Mouse (Mus musculus) telencephalon, adult 2 months (tissue): ENCODE measurements at regions not wholly inside any gene's neighbourhood (a gene's known extent, or its start where the extent isn't known, plus 50 kb on each side); places are given as distances from the start of the nearest gene placed in this dataset.
A peak's percentile ranks its signal among the peaks of the same experiment; 100 is the strongest.
"Not testable (repeated sequence)": the region's sequence is repeated elsewhere in the genome, so short reads cannot be mapped to it uniquely, and the experiment has no call there.

ENCODE experiments used
- DNase-seq: peaks from one replicate; pipeline ENCODE4 v3.0.0-alpha.2; 2011; ENCODE audit warnings: low read depth, low spot score

DNA sequence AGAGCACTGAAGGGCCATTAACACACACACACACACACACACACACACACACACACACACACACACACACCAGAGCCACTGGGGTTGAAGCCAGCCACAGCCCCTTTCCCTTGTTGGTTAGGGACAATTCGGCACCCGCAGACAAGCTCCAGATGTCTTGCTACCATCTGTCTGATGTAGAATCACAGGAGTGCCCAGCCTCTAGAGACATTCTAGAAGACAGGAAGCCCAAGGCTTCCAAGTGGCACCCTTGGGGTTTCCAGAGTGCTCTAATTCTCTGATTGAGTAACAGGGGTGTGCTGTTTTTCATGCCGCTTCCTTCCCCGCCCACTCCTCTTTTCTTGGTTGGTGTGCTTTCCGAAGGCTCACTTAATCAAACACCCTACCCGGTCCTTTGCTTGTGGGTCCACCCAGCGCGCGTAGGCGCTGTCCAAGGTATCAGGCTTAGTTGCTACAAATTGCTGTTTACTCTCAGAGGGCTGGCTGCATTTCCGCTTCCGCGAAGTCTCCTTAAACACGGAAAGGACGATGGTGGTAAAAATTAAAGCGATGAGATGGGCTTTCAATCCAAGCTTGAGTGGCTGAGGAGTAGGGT lies 59.5 kb upstream of the Zbtb18 start:
- DNase-seq: no peak

DNA sequence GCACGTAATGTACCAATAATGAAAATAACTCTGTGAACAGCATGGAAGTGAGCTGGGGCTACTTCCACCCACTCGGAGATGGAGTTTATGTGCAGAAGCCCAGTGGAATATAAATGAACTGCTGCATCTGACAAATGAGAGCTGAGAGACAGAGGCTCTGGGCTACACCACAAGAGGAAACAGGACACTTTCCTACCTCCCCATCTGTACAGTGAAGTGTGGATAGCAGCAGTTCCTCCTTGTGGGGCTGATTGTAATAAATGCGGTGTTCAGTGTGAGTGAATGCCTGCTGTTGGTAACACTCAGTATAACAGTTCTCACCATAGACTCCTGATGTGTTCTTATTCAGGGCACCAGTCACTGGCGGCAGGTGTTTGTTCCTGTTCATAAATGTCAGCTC lies 60.0 kb upstream of the Zbtb18 start:
- DNase-seq: peak; percentile 82

DNA sequence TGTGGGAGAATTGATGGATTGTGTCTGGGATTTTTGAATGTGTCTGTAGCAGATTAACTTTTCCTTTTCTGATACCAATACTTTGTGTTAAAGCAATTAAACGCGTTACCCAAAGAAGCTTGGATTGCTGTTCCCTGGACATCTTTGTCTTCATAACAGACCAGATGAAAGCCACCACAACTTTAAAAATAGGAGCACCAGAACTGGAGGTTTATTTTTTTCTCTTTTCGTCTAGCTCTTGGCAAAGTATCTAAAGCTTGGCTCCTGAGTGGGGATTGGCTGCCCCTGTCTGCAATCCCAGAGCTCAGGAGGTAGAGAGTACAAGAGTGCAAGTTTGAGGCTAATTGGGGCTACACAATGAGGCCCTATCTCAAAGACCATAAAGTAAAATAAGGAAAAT lies 64.0 kb upstream of the Zbtb18 start:
- peak; percentile 56 for DNase-seq

DNA sequence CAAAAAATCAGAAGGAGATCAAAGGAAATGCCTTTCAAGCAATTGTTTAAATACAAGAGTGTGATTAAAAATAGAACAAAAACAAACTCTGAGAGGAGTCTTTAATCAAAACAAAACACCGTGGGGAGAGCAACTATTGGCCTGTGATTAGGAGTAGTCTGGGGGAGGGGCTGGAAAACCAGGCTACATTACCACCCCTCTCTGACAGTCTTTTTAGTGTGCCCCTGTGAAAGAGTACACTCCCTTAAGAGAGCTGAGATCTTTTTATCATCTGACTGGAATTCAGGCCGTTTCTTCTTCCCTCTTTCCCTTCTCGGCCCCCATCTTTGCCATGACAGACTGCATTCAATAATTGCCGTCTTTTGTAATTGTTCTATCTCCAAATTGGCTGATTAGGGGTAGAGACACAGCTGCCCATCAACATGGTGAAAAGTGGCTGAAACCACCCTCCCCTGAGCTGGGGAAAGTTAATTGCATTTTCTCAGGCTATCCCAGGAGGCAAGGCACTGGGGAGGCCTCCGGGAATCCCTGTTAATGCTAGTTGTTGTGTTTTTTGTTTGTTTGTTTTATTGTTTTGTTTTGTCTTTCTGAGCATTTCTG lies 68.8 kb upstream of the Zbtb18 start:
- no peak for DNase-seq

DNA sequence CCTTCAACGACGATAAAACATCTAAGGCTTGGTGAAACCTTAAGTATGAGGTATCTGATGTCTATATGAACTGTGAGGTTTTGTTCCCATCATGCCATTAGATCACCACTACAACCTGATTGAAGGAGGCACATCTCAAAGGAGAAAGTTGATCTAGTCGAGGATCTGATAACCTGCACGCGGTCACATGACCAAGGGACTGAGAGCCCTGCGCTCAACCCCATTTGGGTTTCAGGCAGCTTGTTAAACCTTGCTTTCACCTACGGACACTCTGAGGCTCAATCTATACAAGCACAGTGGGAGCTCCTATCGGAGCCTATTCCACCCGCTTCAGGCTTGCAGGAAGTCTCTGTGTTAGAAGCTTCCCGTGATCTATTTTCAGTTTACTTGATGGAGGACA lies 70.1 kb upstream of the Zbtb18 start:
- no peak for DNase-seq

- DNase-seq: no peak
Measured at GRCm38 (mm10) chr1:177367864-177368610, 74.1 kb upstream of the Zbtb18 start.

GRCm38 (mm10) chr1:177366914-177367313 lies 75.2 kb upstream of the Zbtb18 start:
- no peak for DNase-seq

GRCm38 (mm10) chr1:177366475-177366874 lies 75.7 kb upstream of the Zbtb18 start:
- DNase-seq: no peak

DNA sequence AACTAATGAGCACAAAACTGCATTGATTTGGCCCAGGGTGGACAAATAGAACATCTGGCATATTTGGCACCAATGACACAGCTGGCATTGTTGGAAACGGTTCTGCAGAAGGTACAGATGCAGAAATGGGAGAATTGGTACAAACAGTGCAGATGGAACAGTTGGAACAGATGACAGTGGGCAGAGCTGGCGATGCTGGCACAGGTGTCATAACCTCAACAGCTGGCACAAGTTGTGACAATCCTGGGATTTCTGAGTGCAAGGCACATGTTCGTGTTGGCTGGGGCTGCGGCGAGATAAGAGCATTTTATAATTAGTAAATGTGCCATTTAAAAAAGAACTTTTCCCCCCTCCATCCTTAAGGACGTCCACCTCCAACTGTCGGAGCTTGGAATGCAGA lies 77.8 kb upstream of the Zbtb18 start:
- DNase-seq: no peak

DNA sequence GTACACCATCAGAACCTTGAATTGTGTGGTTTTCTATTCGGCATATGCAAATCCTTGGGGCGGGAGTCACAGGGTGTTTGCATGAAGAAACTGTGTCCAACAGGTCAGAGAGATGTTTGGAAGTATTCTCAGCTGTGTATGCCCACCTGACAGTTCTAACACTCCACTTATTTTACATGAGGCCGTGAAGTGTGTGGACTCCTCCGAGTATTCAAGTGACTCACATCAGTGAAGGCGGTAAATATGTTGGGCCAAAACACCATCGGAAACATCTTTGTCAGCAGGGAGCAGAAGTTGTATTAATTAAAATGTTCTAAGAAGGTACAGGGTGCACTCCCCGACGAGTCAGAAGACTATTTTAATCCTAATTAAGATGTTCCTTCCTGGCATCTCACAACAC lies 79.8 kb upstream of the Zbtb18 start:
- no peak for DNase-seq

GRCm38 (mm10) chr1:177348400-177349092 lies 90.5 kb upstream of the Akt3 start:
- no peak for DNase-seq

- peak; percentile 90 for DNase-seq
Measured at GRCm38 (mm10) chr1:177347208-177347607, 89.2 kb upstream of the Akt3 start.

DNA sequence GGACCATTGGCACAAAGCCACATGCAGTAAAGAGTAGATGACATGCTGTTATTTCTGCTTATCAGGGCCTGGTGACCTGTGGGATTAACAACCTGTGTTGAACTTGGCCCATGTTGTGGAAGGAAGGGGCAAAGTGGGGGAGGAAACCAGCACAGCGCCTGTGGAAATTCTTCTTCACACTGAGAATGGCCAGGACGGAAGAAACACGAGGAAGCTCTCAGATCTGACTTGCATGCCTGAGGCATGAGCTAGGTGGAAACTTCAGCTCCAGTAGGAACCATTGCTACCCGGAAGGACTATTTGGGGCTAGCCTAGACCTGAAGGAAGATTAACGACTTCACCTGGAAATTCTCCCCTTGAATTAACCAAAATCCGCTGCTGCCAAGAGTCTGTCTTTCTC lies 88.5 kb upstream of the Akt3 start:
- no peak for DNase-seq

DNA sequence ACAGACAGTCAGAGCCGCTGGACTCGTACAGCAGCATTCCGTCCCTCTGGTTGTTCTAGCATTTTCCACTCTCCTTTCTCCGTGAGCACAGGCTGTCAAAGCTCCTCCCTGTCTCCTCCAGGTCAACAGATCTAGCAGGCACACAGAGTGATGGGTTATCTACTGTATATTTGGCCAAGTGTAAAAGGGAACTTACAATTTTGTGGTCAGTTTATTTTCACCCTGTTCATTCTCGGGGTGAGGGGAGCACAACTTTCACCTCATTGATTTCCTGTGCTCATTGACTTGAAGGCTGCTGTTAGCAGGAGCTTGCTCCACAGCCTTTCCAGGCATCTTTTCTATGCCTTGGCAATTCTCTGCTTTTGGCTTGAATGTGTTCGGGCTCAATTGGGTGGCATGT lies 87.5 kb upstream of the Akt3 start:
- DNase-seq: no peak

DNA sequence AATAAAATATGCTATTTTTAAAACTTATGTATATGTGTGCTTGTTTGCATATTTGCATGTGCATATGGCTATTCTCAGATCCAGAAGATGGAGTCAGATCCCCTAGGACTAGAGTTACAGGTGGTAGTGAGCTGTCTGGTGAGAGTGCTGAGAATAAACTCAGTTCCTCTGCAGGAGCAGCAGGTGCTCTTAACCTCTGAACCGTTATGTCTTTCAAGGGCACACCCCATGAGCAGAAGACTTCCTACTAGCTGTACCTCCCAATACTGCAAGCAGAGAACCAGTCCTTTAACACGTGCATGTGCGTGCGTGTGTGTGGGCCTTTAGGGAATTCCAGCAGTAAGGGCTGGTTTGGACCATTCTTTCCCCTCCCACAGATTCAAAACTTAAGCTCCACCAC lies 85.9 kb upstream of the Akt3 start:
- DNase-seq: no peak

GRCm38 (mm10) chr1:177343121-177343520 lies 85.1 kb upstream of the Akt3 start:
- DNase-seq: no peak

DNA sequence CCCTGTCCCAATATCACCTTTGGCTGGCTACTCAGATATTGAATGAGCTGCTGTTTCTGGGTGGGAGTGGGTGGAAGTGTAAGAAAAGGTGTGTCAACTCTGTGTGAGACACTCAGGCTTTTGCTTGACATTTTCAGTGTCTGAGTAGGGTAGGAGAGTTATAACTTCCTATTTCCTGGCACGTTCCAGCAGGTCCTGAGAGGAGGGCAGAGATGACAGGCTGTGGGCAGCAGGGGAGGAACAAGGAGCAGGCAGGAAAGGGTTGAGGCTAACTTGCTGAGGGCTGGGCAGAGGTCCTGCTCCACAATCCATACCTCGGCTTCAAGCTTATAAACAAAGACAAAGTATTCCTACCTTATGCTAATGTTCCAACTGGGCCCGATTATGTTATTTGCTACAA lies 82.2 kb upstream of the Akt3 start:
- DNase-seq: no peak

- DNase-seq: not testable (repeated sequence)
Measured at GRCm38 (mm10) chr1:177339207-177339787, 81.3 kb upstream of the Akt3 start.

- no peak for DNase-seq
Measured at GRCm38 (mm10) chr1:177338466-177339206, 80.6 kb upstream of the Akt3 start.

DNA sequence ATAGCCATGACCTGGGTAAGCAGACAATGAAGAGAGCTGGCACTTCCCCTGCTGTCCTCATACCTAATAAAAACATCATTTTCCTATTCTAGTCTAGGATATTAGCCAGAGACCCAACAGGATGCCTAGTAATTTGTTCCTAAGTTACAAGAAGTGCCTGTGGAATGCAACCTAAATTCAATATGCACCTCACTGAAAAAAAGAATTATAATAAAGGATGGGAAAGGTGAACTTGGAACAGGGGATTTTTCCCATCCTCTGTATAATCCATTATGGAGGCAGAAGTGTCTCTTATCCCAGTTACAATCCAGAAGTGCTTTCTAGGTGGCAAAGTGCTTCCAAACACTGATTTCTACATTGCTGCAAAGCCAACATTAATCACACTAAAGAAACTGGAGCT lies 79.8 kb upstream of the Akt3 start:
- DNase-seq: no peak

DNA sequence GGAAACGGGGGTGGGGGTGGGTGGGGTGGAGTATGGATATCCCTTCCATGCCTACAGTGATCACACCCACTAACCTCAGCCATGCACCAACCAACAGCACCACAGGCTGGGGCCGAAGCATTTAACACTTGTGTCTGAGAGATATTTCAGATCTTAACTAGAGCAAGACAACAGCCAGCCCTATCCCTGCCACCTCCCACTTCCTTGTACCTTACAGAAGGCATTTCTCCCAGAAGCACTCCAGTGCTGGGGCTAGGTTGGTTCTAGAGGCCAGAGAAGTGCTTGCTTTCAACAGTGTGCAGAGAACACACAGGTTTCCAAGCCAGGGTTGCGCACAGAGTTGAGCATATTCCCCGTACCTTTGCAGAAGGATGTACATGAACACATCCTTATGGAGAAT lies 79.1 kb upstream of the Akt3 start:
- no peak for DNase-seq

DNA sequence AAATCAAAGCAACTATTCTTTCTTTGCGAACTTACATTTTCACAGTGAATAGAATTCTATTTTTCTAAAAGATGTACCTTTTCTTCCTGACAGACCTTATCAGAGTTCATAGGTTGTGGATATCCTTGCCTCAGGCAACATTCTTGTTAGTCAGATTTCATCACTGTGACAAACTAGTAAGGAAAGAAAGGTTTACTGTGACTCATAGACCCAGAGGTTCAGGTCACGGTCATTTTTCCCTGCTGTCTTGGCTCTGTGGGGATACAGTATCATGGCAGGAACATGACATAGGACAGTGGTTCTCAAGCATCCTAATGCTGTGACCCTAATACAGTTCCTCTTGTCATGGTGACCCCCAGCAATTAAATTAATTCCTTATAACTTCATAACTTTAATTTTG lies 78.4 kb upstream of the Akt3 start:
- no peak for DNase-seq
